Mouse (Mus musculus): ENCODE measurements around the gene Otos. TPM values are rescaled to one million over a fixed set of nuclear protein-coding genes. Genes with fewer than 3 reads are reported as not detected.

Otos gene
- total RNA-seq (2023) = not detected

DNA sequence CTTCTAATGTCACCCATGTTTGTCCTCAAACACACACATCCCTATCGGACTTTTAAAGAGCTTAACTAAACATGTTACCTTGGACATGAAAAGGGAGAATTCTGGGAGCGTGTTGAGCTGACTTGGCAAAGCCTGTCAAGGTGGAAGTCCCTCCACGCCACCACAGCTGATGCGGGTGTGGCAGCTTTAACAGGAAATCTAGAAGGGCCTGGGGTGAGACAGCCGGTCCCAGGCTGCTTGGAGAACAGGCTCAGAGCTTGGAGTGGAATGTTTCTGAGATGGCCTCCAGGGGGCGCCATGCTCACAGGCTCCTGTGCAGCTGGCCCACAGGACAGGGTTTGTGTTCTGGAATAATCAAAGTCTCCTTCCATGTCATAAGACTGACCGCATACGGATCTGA is at the start of gene Otos:
TSS of gene Otos (minus strand) at position 169 of the 400 bp plus-strand sequence.

DNA sequence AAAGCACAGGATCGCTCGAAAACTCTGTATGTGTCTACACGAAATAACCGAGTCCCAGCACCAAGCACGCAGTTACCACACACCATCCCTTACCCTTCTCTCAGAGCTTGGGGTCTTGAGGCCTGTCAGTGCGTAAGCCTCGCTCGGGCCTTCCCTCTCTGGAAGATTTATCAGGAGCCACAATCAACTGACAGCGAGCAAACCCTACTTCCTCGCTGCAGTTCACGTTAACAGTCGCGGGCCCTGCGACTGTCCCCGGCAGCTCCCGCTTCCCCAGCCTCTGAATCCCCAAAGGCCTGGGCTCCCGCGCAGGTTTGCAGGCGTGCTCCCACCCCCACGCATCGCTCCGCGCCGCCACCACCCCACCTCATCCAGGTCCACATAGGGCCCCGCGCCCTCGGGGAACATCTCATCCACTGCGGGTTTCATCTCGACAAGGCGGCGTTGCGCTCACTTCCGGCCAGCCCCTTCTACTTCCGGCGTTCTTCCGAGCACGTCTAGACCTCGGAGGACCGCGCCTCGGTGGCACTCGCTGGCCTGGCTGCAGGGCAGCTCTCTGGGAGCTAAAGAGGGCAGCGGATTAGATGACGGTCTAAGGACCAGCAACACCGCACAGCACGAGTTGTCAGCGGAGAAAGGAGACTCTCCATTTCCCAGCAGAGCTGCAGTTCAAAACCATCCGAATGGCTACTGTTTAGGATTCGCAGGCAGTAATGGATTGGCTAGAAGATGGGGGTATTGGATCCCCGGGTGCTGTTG is 6.9 kb downstream of the Otos start, which contains the start of gene Cops9:
TSS of gene Cops9 (minus strand) at position 472 of the 759 bp plus-strand sequence.

DNA sequence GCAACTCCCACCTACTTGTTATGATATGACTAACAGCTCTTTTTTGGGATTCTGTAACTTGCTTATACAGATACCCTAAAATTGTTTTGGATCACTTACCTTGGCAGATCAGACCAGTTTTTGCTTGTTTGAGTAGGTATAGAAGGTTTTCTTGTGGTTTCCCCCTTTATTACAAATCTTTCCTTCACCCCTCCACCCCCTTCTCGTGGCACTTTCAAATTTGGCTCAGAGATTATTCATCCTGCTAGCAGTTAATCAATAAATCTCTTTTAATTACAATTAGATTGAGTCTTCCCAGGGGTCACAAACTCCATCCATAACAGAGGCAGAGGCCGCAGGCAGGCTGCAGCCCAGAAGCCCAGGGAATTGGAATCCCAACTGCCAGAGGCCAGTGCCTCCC is 31.2 kb downstream of the Otos start, which contains the start of gene Olfr12:
TSS of gene Olfr12 (plus strand) at position 301 of the 400 bp plus-strand sequence.

GRCm38 (mm10) chr1:92605482-92605881 is 43.2 kb downstream of the Otos start, which contains the start of gene Olfr1410:
Olfr1410 (plus strand) TSS chr1:92605782.

Other genes with a start within 250 kb of the Otos start
- 166 TPM for gene Ndufa10, start 175.0 kb downstream of the Otos start, total RNA-seq (2023)
- not detected for gene Olfr1416, start 163.7 kb downstream of the Otos start, total RNA-seq (2023)
- gene Olfr1415, start 152.7 kb downstream of the Otos start, total RNA-seq (2023) = not detected
- gene Olfr1414, start 130.2 kb downstream of the Otos start, total RNA-seq (2023) = not detected
- gene Olfr1413, start 77.5 kb downstream of the Otos start, total RNA-seq (2023) = not detected
- gene Olfr1412, start 63.1 kb downstream of the Otos start, total RNA-seq (2023) = not detected
- not detected for gene Olfr1411, start 54.4 kb downstream of the Otos start, total RNA-seq (2023)
- gene Olfr1410, start 43.1 kb downstream of the Otos start, total RNA-seq (2023) = not detected
- gene Olfr12, start 31.1 kb downstream of the Otos start, total RNA-seq (2023) = not detected
- 85.1 TPM for gene Cops9, start 6.9 kb downstream of the Otos start, total RNA-seq (2023)
- 5.1 TPM for gene Gpc1, start 182.8 kb upstream of the Otos start, total RNA-seq (2023)